ENCODE assay signal across 8 mouse cellular contexts in genomic region chr9:106891829-106892551, GRCm38 (mm10). TPM values are rescaled to one million over a fixed set of nuclear protein-coding genes. Genes with fewer than 3 reads are reported as not detected.
DNase-seq lines count a peak whose midpoint lies in the region; ATAC-seq lines count a peak whose summit lies in the region.

TSS of gene Manf (minus strand) at chr9:106891979.

- H3K9ac ChIP-seq in heart, embryonic 13.5 days: peak within 1 kb of the TSS; percentile 92
- H3K9ac ChIP-seq in liver, embryonic 12.5 days: peak within 1 kb of the TSS; percentile 96
- H3K9ac ChIP-seq in stomach, embryonic 15.5 days: peak within 1 kb of the TSS; percentile 97

- ATAC-seq in heart, embryonic 13.5 days (ENCODE audit: extremely low read depth, insufficient number of reproducible peaks, low FRiP score, low TSS enrichment): peak; percentile 97
- ATAC-seq in liver, embryonic 12.5 days: peak; percentile 97
- ATAC-seq in stomach, embryonic 15.5 days (ENCODE audit: insufficient read depth, low FRiP score, low read depth): peak; percentile 99

- peak within 1 kb of the TSS; percentile 91 for H3K4me2 ChIP-seq in heart, embryonic 13.5 days
- H3K4me2 ChIP-seq in liver, embryonic 12.5 days: peak within 1 kb of the TSS; percentile 93
- peak within 1 kb of the TSS; percentile 76 for H3K4me2 ChIP-seq in stomach, embryonic 15.5 days

- peak within 1 kb of the TSS; percentile 94 for H3K4me3 ChIP-seq in brown adipose tissue, adult 24 weeks (ENCODE audit: insufficient read depth, low read depth, low read length)
- H3K4me3 ChIP-seq in heart, embryonic 13.5 days: peak within 1 kb of the TSS; percentile 84
- peak within 1 kb of the TSS; percentile 92 for H3K4me3 ChIP-seq in liver, embryonic 12.5 days
- peak within 1 kb of the TSS; percentile 95 for H3K4me3 ChIP-seq in stomach, embryonic 15.5 days (replicated peaks)

- H3K9me3 ChIP-seq in heart, embryonic 13.5 days: no peaks in the 10 kb centered on the region
- no peaks in the 10 kb centered on the region for H3K9me3 ChIP-seq in liver, embryonic 12.5 days (replicated peaks)
- H3K9me3 ChIP-seq in stomach, embryonic 15.5 days: no peaks in the 10 kb centered on the region

- no peaks in the 10 kb centered on the region for H3K4me1 ChIP-seq in brown adipose tissue, adult 24 weeks (ENCODE audit: control insufficient read depth, insufficient read depth, insufficient read length, low read length)
- H3K4me1 ChIP-seq in heart, embryonic 13.5 days: peaks cover 41% of the 10 kb centered on the region
- H3K4me1 ChIP-seq in liver, embryonic 12.5 days: peaks cover 48% of the 10 kb centered on the region
- peaks cover 27% of the 10 kb centered on the region for H3K4me1 ChIP-seq in stomach, embryonic 15.5 days

- under 1% methylated on average over 59 of the region's 59 CpGs for WGBS in heart, embryonic 13.5 days
- WGBS in liver, embryonic 12.5 days (ENCODE audit: insufficient replicate concordance): under 1% methylated on average over 59 of the region's 59 CpGs
- WGBS in stomach, embryonic 15.5 days: under 1% methylated on average over 59 of the region's 59 CpGs

- peak within 1 kb of the TSS; percentile 79 for H3K27ac ChIP-seq in brown adipose tissue, adult 24 weeks (replicated peaks; ENCODE audit: low read depth, low read length)
- H3K27ac ChIP-seq in heart, embryonic 13.5 days (replicated peaks): peak within 1 kb of the TSS; percentile 95
- peak within 1 kb of the TSS; percentile 86 for H3K27ac ChIP-seq in liver, embryonic 12.5 days
- H3K27ac ChIP-seq in stomach, embryonic 15.5 days: peak within 1 kb of the TSS; percentile 96

- DNase-seq in CD4-positive, CD25-positive, alpha-beta regulatory T cell, adult 2 months (ENCODE audit: low read depth, low spot score): peak; percentile 99
- DNase-seq in fat pad, adult 2 months (ENCODE audit: extremely low read depth, low read depth, low spot score): peak; percentile 78
- DNase-seq in kidney, postnatal 10 days: peak; percentile 98
- DNase-seq in natural killer cell, adult 2 months (ENCODE audit: low spot score in 2 of 2): peak; percentile 97

- H3K27me3 ChIP-seq in heart, embryonic 13.5 days (replicated peaks): no peaks in the 10 kb centered on the region; the same call in 1 of the 2 replicates
- H3K27me3 ChIP-seq in liver, embryonic 12.5 days (replicated peaks): no peaks in the 10 kb centered on the region
- no peaks in the 10 kb centered on the region for H3K27me3 ChIP-seq in stomach, embryonic 15.5 days (replicated peaks)

- H3K36me3 ChIP-seq in heart, embryonic 13.5 days: peaks cover 35% of the 10 kb centered on the region
- peaks cover 35% of the 10 kb centered on the region for H3K36me3 ChIP-seq in liver, embryonic 12.5 days
- peaks cover 16% of the 10 kb centered on the region for H3K36me3 ChIP-seq in stomach, embryonic 15.5 days

RNA-seq across cellular contexts. Expression of gene Manf, which starts in this region (rescaled TPM):
- polyA plus RNA-seq in brown adipose tissue, adult 24 weeks (2012; ENCODE audit: insufficient read depth, insufficient read length, missing spikeins): 75.3 and 92.4 TPM in 2 replicates
- 195 and 233 TPM in 2 replicates for polyA plus RNA-seq in heart, embryonic 13.5 days (2015; fragmentation: Nextera tagmentation; extraction: Ambion mirVana)
- polyA plus RNA-seq in liver, embryonic 12.5 days (2016; fragmentation: Nextera tagmentation; extraction: Ambion mirVana): 232 and 233 TPM in 2 replicates
- polyA plus RNA-seq in stomach, embryonic 15.5 days (2015; fragmentation: Nextera tagmentation; extraction: Ambion mirVana): 349 and 373 TPM in 2 replicates

Comparison
In these comparisons a context has a peak if more than half of its experiments do, and no peak if none do; other contexts are left out.
1. Peak in every context shown above with its lines: DNase-seq, ATAC-seq, H3K4me3 ChIP-seq and H3K27ac ChIP-seq.